Mouse (Mus musculus): ENCODE data around the gene Qars. TPM values are rescaled to one million over a fixed set of nuclear protein-coding genes. Genes with fewer than 3 reads are reported as not detected.

Gene Qars
- polyA plus RNA-seq, 1 experiment from 2014 or later: 101 TPM

Other genes starting within 250 kb of the Qars start
- gene Dag1, start 243.7 kb upstream of the Qars start, polyA plus RNA-seq (2014; fragmentation: Nextera tagmentation; extraction: Ambion mirVana): 51.0 and 52.0 TPM in 2 replicates
- 64.5 and 66.4 TPM in 2 replicates for gene Nicn1, start 217.3 kb upstream of the Qars start, polyA plus RNA-seq (2014; fragmentation: Nextera tagmentation; extraction: Ambion mirVana)
- gene Amt, start 210.9 kb upstream of the Qars start, polyA plus RNA-seq (2014; fragmentation: Nextera tagmentation; extraction: Ambion mirVana): 20.5 and 23.8 TPM in 2 replicates
- 270 and 295 TPM in 2 replicates for gene Rhoa, start 201.6 kb upstream of the Qars start, polyA plus RNA-seq (2014; fragmentation: Nextera tagmentation; extraction: Ambion mirVana)
- gene Tcta, start 201.5 kb upstream of the Qars start, polyA plus RNA-seq (2014; fragmentation: Nextera tagmentation; extraction: Ambion mirVana): 31.0 and 35.0 TPM in 2 replicates
- 821 and 840 TPM in 2 replicates for gene Gpx1, start 168.8 kb upstream of the Qars start, polyA plus RNA-seq (2014; fragmentation: Nextera tagmentation; extraction: Ambion mirVana)
- gene Usp4, start 159.9 kb upstream of the Qars start, polyA plus RNA-seq (2014; fragmentation: Nextera tagmentation; extraction: Ambion mirVana): 131 and 143 TPM in 2 replicates
- 1.0 and 1.8 TPM in 2 replicates for gene 1700102P08Rik, start 114.9 kb upstream of the Qars start, polyA plus RNA-seq (2014; fragmentation: Nextera tagmentation; extraction: Ambion mirVana)
- 1.3 and 1.6 TPM in 2 replicates for gene Ccdc36, start 79.2 kb upstream of the Qars start, polyA plus RNA-seq (2014; fragmentation: Nextera tagmentation; extraction: Ambion mirVana)
- gene BC048562, start 71.2 kb upstream of the Qars start, polyA plus RNA-seq (2014; fragmentation: Nextera tagmentation; extraction: Ambion mirVana): not detected in 2 replicates
- gene Ccdc71, start 47.2 kb upstream of the Qars start, polyA plus RNA-seq (2014; fragmentation: Nextera tagmentation; extraction: Ambion mirVana): 44.1 TPM in 2 replicates
- 23.8 and 28.8 TPM in 2 replicates for gene Klhdc8b, start 46.1 kb upstream of the Qars start, polyA plus RNA-seq (2014; fragmentation: Nextera tagmentation; extraction: Ambion mirVana)
- gene Lamb2, start 28.0 kb upstream of the Qars start, polyA plus RNA-seq (2014; fragmentation: Nextera tagmentation; extraction: Ambion mirVana): 11.3 and 13.4 TPM in 2 replicates
- 58.9 and 60.4 TPM in 2 replicates for gene Usp19, start 17.1 kb upstream of the Qars start, polyA plus RNA-seq (2014; fragmentation: Nextera tagmentation; extraction: Ambion mirVana)
- 154 and 166 TPM in 2 replicates for gene Qrich1, start 9.1 kb downstream of the Qars start, polyA plus RNA-seq (2014; fragmentation: Nextera tagmentation; extraction: Ambion mirVana)
- 163 and 169 TPM in 2 replicates for gene Impdh2, start 52.6 kb downstream of the Qars start, polyA plus RNA-seq (2014; fragmentation: Nextera tagmentation; extraction: Ambion mirVana)
- 58.8 and 59.4 TPM in 2 replicates for gene Ndufaf3, start 59.7 kb downstream of the Qars start, polyA plus RNA-seq (2014; fragmentation: Nextera tagmentation; extraction: Ambion mirVana)
- 175 and 177 TPM in 2 replicates for gene Dalrd3, start 62.2 kb downstream of the Qars start, polyA plus RNA-seq (2014; fragmentation: Nextera tagmentation; extraction: Ambion mirVana)
- 114 and 124 TPM in 2 replicates for gene Wdr6, start 71.0 kb downstream of the Qars start, polyA plus RNA-seq (2014; fragmentation: Nextera tagmentation; extraction: Ambion mirVana)
- 6.7 and 8.6 TPM in 2 replicates for gene P4htm, start 90.0 kb downstream of the Qars start, polyA plus RNA-seq (2014; fragmentation: Nextera tagmentation; extraction: Ambion mirVana)
- 41.6 and 49.1 TPM in 2 replicates for gene Arih2, start 141.7 kb downstream of the Qars start, polyA plus RNA-seq (2014; fragmentation: Nextera tagmentation; extraction: Ambion mirVana)
- gene Slc25a20, start 154.4 kb downstream of the Qars start, polyA plus RNA-seq (2014; fragmentation: Nextera tagmentation; extraction: Ambion mirVana): 22.8 and 27.5 TPM in 2 replicates
- 45.0 and 52.0 TPM in 2 replicates for gene Prkar2a, start 181.6 kb downstream of the Qars start, polyA plus RNA-seq (2014; fragmentation: Nextera tagmentation; extraction: Ambion mirVana)

All from hindbrain, embryonic 11.5 days (tissue).